Mouse (Mus musculus): ENCODE measurements around the gene Izumo3. TPM values are rescaled to one million over a fixed set of nuclear protein-coding genes. Genes with fewer than 3 reads are reported as not detected.
"Not testable (repeated sequence)": the region's sequence is repeated elsewhere in the genome, so short reads cannot be mapped to it uniquely, and the experiment has no call there.

Izumo3 gene
- not detected in 2 replicates for polyA plus RNA-seq (2014; fragmentation: Nextera tagmentation; extraction: Ambion mirVana)

DNA sequence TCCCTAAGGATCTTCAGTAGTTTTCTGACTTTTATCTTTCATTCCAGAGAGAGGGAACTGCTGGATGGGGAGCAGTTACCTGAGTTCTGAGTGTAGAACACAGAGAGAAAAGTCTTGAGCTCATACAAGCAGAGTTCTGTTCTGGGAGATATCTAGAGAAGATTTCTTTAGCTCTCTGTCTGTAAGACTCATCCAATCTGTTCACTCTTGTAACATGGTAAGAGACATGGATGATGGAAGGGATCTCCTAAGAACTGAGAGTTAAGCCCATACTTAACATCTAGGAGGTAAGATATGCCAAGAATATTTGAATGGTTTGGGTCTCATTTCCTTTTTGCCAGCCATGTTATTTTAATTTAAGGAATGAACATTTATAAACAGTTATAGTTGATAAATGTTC lies at the start of gene Izumo3:
Izumo3 (minus strand) TSS at position 101 of the 400 bp plus-strand sequence.
- H3K4me1 ChIP-seq (replicated peaks; ENCODE audit: control insufficient read depth, insufficient read depth, low read length) = no peaks in the 10 kb centered on the region
- no peaks in the 10 kb centered on the region for H3K36me3 ChIP-seq (ENCODE audit: control insufficient read depth, insufficient read depth, low read length)
- no peaks in the 10 kb centered on the region for H3K27me3 ChIP-seq (ENCODE audit: control insufficient read depth, insufficient read depth, low read length)
- no peak for DNase-seq (ENCODE audit: low spot score)
- H3K27ac ChIP-seq (ENCODE audit: low read depth, low read length) = no peak within 1 kb of the TSS
- H3K9me3 ChIP-seq (ENCODE audit: control insufficient read depth, low read length) = no peaks in the 10 kb centered on the region
- no peak within 1 kb of the TSS for H3K4me3 ChIP-seq (ENCODE audit: low read depth, low read length)
- H3K4me2 ChIP-seq (ENCODE audit: low read depth, low read length, severe bottlenecking) = no peak within 1 kb of the TSS
- ATAC-seq (replicated peaks; ENCODE audit: low FRiP score) = no peak
- no peak within 1 kb of the TSS for H3K9ac ChIP-seq (ENCODE audit: low read length)

- not testable (repeated sequence) for H3K9ac ChIP-seq (ENCODE audit: low read length); H3K27me3 ChIP-seq (ENCODE audit: control insufficient read depth, insufficient read depth, low read length); ATAC-seq (replicated peaks; ENCODE audit: low FRiP score); DNase-seq (ENCODE audit: low spot score); H3K36me3 ChIP-seq (ENCODE audit: control insufficient read depth, insufficient read depth, low read length); H3K9me3 ChIP-seq (ENCODE audit: control insufficient read depth, low read length); H3K4me2 ChIP-seq (ENCODE audit: low read depth, low read length, severe bottlenecking); H3K4me1 ChIP-seq (replicated peaks; ENCODE audit: control insufficient read depth, insufficient read depth, low read length); H3K27ac ChIP-seq (ENCODE audit: low read depth, low read length); H3K4me3 ChIP-seq (ENCODE audit: low read depth, low read length)
- 88% methylated on average over 1 of the region's 1 CpGs for WGBS
Measured at GRCm38 (mm10) chr4:92191649-92192048, 44.6 kb upstream of the Izumo3 start, which contains the start of gene Gm12666. Gene Gm12666 (minus strand): TSS chr4:92191749.

- Histone ChIP-seq H3K36me3 (ENCODE audit: control insufficient read depth, insufficient read depth, low read length) (no peaks in the 10 kb centered on the region), H3K27ac (ENCODE audit: low read depth, low read length) (no peak overlapping the region), H3K27me3 (ENCODE audit: control insufficient read depth, insufficient read depth, low read length) (no peaks in the 10 kb centered on the region), H3K9ac (ENCODE audit: low read length) (no peak overlapping the region), H3K9me3 (ENCODE audit: control insufficient read depth, low read length) (no peaks in the 10 kb centered on the region), H3K4me1 (replicated peaks; ENCODE audit: control insufficient read depth, insufficient read depth, low read length) (no peaks in the 10 kb centered on the region), H3K4me3 (ENCODE audit: low read depth, low read length) (no peak overlapping the region), H3K4me2 (ENCODE audit: low read depth, low read length, severe bottlenecking) (no peak overlapping the region)
- 93% methylated on average over 1 of the region's 1 CpGs for WGBS
- DNase-seq (ENCODE audit: low spot score) (no peak), ATAC-seq (replicated peaks; ENCODE audit: low FRiP score) (no peak)
Measured at GRCm38 (mm10) chr4:92152646-92153045, 5.6 kb upstream of the Izumo3 start.

- Histone ChIP-seq H3K4me2 (ENCODE audit: low read depth, low read length, severe bottlenecking) (0 out of 2 replicates have a peak overlapping the region, but pooled peaks have one; percentile 8), H3K4me3 (ENCODE audit: low read depth, low read length) (no peak overlapping the region), H3K27me3 (ENCODE audit: control insufficient read depth, insufficient read depth, low read length) (no peaks in the 10 kb centered on the region), H3K4me1 (replicated peaks; ENCODE audit: control insufficient read depth, insufficient read depth, low read length) (no peaks in the 10 kb centered on the region), H3K27ac (ENCODE audit: low read depth, low read length) (no peak overlapping the region), H3K9me3 (ENCODE audit: control insufficient read depth, low read length) (no peaks in the 10 kb centered on the region), H3K36me3 (ENCODE audit: control insufficient read depth, insufficient read depth, low read length) (no peaks in the 10 kb centered on the region), H3K9ac (ENCODE audit: low read length) (no peak overlapping the region)
- 14% methylated on average over 8 of the region's 8 CpGs for WGBS
- no peak for DNase-seq (ENCODE audit: low spot score)
- peak; percentile 91 for ATAC-seq (replicated peaks; ENCODE audit: low FRiP score)
Measured at GRCm38 (mm10) chr4:92111390-92111988, 35.5 kb downstream of the Izumo3 start.

DNA sequence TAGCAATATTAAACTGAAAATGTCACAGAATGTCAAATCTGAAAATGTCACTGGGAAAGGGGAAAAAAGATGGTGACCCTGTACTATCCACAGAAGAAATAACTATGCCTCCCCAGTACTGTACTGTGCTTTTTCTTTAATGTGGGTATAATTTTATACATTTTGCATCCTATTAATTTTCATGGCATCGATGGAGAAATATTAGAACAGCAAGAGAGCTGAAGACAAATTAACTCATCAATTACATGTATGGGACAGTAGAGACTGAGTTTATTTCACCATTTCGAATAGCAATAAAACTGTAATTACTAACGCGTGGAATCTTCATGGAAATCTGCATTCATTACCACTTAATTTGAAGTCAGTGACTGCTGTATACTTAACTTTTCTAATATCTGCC lies 49.6 kb downstream of the Izumo3 start:
- H3K27ac ChIP-seq (ENCODE audit: low read depth, low read length) = no peak overlapping the region
- H3K36me3 ChIP-seq (ENCODE audit: control insufficient read depth, insufficient read depth, low read length) = no peaks in the 10 kb centered on the region
- H3K4me1 ChIP-seq (replicated peaks; ENCODE audit: control insufficient read depth, insufficient read depth, low read length) = no peaks in the 10 kb centered on the region
- ATAC-seq (replicated peaks; ENCODE audit: low FRiP score) (no peak), DNase-seq (ENCODE audit: low spot score) (no peak)
- H3K9ac ChIP-seq (ENCODE audit: low read length) = no peak overlapping the region
- H3K4me3 ChIP-seq (ENCODE audit: low read depth, low read length) = no peak overlapping the region
- WGBS = 92% methylated on average over 4 of the region's 4 CpGs
- no peaks in the 10 kb centered on the region for H3K9me3 ChIP-seq (ENCODE audit: control insufficient read depth, low read length)
- no peak overlapping the region for H3K4me2 ChIP-seq (ENCODE audit: low read depth, low read length, severe bottlenecking)
- H3K27me3 ChIP-seq (ENCODE audit: control insufficient read depth, insufficient read depth, low read length) = no peaks in the 10 kb centered on the region

DNA sequence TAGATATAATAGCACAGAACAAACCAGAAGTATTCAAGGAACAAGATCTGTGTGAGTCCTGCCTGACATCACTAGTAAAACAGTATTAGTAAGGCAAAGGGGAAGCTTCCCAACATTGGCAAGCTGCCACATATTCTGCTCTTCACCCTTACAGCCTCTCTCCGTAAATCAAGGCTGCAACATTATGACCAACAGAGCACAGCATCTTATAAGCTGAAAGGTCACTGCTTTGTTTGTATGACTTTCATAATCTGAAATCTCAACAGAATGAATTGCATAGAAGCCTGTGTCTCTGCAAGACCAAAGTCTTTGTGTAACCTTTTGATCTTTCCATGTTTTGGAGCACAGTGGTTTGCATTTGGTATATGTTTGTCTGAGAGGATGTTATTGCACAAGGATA lies 51.1 kb downstream of the Izumo3 start:
- Histone ChIP-seq H3K4me1 (replicated peaks; ENCODE audit: control insufficient read depth, insufficient read depth, low read length) (no peaks in the 10 kb centered on the region), H3K27ac (ENCODE audit: low read depth, low read length) (no peak overlapping the region), H3K4me3 (ENCODE audit: low read depth, low read length) (no peak overlapping the region), H3K36me3 (ENCODE audit: control insufficient read depth, insufficient read depth, low read length) (no peaks in the 10 kb centered on the region), H3K27me3 (ENCODE audit: control insufficient read depth, insufficient read depth, low read length) (no peaks in the 10 kb centered on the region), H3K9me3 (ENCODE audit: control insufficient read depth, low read length) (no peaks in the 10 kb centered on the region), H3K9ac (ENCODE audit: low read length) (no peak overlapping the region), H3K4me2 (ENCODE audit: low read depth, low read length, severe bottlenecking) (no peak overlapping the region)
- DNase-seq (ENCODE audit: low spot score) (no peak), ATAC-seq (replicated peaks; ENCODE audit: low FRiP score) (no peak)
- 79% methylated on average over 1 of the region's 1 CpGs for WGBS

Other genes starting within 250 kb of the Izumo3 start
- not detected in 2 replicates for gene Gm12666, start 44.5 kb upstream of the Izumo3 start, polyA plus RNA-seq (2014; fragmentation: Nextera tagmentation; extraction: Ambion mirVana)

All from forebrain, embryonic 11.5 days (tissue).